Mouse (Mus musculus) lung, adult 18-20 months (tissue): ENCODE measurements around the gene Tmem169.
"Not testable (repeated sequence)": the region's sequence is repeated elsewhere in the genome, so short reads cannot be mapped to it uniquely, and the experiment has no call there.

Experiments
- DNase-seq, 2 experiments: peaks; one replicate each; pipeline ENCODE4 v3.0.0; 2022; ENCODE audit warnings: mixed read lengths in 2 of 2

Tmem169 gene

DNA sequence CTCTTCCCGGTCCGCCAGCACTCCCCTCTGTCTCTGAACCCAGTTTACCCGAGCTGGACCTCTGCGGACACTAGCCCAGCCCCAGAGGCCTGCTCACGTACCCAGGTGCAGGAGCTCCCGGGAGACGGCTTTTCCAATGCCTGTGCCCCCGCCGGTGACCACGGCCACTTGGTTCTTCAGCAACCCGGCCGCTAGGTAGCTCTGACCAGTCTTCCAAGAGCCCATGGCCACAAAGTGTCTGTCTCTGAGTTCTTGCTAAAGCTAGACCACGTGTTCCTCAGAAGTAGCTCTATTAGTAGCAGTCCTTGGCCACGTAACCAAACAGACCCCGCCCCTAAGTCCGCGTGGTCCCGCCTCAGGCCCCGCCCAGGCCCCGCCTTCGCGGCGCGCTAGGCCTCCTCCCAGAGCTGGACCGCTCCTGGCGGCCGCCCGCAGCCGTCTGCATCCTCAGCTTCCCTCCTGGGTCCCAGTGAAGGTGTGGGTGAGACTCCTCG, at the start of gene Tmem169, which contains the start of gene Pecr:
Tmem169 (plus strand) TSS at position 378 of the 494 bp plus-strand sequence.
Pecr (minus strand) TSS at position 323 of the 494 bp plus-strand sequence.
- DNase-seq = peak; percentile 93 to 95

DNA sequence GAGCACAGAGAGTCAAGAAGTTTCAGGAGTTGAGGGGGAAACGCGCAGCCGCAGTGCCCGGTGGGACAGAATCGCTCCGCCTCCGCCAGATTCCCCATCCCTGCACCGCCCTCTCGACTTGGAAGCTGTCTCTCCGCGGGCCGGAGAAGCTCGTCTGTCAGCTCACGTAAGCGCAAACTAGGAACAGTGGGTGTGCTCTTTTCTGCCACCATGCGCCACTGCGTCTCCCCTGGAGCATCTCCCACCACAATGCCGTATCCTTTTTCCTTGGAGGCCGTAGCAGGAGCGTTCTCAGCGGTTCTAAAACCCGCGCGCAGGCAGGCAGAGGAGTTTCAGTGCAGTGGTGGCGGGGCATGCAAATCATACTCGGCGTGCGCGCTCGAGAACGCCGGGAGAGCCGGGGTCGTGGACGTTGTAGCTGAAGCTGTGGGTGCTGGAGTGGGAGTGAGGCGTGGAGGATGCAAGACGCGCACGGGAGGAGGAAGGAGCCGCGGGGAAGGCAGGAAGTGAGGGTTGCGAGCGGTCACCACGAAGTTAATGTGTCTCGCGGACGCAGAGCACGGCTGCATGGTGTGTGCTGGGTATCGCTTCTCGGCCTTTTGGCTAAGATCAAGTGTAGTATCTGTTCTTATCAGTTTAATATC, 47.7 kb upstream of the Tmem169 start:
- peak; percentile 77 to 80 for DNase-seq

DNA sequence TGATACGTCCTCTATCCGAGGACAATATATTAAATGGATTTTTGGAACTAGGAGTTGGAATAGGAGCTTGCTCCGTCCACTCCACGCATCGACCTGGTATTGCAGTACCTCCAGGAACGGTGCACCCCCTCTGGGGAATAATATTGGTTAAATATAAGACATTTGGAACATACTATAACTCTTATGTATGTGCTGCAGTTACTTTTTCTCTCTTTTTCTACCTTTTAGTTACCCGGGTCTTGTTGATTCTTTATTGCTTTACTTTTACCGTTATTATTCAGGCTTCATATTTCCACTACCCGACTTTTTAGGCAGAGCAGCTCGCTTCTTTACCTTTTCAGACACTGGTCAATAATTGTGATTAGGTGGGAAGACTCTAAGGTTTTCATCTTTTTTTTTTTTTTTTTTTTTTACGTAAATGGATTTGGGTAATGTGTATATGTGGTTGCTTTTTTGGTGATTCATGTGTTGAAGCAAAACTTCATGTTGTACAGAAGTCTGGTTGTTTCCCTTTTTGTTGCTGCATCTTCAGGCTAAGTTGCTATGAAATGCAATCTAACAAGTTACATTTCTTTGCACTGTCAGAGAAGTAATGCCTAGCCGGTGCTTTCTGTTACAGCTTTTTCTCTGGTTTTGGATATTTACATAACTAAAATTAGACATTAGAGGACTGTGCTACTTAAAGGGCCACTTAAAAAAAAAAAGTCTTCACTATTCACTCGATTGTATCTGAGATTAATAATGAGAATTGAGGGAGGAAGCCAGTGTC, 47.0 kb upstream of the Tmem169 start:
- DNase-seq = peak; percentile 26 to 46

DNA sequence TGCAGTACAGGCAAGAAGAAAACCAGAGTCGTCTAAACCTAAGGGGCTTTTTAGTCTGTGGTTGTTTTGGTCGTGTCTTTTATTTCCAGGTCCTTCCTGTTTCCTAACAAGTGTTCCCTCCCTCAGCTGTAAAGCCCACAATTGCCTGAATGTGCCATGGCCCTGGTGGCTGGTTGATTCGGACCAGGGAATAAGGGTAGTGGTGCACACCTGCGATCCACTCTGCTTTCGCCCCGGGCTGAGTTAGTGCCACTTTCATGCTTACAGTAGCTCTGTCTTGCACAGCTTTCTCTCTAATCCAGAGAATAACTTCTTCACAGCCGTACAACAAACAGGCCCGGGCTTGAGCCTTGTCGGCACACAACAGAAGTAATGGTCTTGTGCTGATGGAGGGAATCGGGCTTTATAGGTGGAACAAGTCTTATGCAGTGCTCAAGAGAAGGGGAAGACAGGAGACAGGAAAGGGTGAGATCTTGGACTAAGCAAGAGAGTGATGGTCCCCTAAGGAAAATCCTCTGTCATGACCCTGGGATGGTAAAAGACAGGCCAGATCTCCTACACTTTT, 46.1 kb upstream of the Tmem169 start:
- no peak for DNase-seq

DNA sequence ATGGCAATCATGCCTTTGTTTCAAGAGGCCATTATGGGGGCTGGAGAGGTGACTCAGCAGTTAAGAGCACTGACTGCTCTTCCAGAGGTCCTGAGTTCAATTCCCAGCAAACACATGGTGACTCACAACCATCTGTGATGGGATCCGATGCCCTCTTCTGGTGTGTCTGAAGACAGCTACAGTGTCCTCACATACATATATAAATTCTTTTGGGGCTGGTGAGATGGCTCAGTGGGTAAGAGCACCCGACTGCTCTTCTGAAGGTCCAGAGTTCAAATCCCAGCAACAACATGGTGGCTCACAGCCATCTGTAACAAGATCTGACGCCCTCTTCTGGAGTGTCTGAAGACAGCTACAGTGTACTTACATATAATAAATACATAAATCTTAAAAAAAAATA, 45.1 kb upstream of the Tmem169 start:
- not testable (repeated sequence) for DNase-seq

DNA sequence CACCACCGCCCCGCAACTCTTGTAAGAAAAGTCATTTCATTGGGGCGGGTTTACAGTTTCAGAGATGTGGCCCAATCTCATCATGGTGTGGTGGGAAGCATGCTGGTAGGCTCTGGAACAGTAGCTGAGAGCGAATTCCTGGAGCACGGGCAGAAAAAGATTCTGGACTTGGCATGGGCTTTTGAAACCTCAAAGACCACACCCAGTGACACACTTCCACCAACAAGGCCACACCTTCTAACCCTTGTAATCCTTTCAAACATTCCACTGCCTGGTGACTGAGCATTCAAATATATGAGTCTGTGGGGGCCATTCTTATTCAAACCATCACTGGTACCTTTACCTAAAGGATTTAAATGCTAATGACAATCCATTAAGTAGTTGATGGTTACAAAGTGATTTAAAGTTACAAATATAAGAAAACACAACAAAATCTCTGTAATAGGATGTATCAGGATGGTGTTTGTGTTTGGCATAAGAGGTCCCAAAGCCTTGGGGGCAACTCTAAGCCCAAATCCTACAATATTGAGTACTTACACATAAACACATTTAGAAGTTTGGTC, 41.5 kb upstream of the Tmem169 start:
- no peak for DNase-seq

DNA sequence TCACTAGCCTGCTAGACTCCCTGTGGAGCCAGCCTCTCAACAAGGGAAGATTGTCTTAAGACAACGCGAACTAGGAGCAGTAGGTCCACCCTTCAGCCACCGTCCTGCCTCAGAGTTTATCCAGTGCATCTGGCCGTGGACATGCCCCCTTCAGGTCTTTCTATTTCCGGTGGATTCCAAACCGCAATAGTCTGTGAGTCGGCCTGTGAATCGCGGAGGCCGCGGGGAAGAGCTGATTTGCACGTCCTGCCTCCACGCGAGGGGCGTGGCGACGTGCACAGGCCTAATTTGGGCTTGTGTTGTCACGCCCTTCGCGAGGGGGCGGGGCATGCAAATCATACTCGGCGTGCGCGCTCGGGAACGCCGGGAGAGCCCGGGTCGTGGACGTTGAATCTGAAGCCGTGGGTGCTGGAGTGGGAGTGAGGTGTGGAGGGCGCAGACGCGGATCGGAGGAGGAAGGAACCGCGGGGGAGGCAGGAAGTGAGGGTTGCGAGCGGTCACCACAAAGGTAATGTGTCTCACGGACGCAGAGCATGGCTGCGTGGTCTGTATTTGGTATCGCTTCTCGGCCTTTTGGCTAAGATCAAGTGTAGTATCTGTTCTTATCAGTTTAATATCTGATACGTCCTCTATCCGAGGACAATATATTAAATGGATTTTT, 40.4 kb upstream of the Tmem169 start:
- DNase-seq = peak; percentile 94 to 97

DNA sequence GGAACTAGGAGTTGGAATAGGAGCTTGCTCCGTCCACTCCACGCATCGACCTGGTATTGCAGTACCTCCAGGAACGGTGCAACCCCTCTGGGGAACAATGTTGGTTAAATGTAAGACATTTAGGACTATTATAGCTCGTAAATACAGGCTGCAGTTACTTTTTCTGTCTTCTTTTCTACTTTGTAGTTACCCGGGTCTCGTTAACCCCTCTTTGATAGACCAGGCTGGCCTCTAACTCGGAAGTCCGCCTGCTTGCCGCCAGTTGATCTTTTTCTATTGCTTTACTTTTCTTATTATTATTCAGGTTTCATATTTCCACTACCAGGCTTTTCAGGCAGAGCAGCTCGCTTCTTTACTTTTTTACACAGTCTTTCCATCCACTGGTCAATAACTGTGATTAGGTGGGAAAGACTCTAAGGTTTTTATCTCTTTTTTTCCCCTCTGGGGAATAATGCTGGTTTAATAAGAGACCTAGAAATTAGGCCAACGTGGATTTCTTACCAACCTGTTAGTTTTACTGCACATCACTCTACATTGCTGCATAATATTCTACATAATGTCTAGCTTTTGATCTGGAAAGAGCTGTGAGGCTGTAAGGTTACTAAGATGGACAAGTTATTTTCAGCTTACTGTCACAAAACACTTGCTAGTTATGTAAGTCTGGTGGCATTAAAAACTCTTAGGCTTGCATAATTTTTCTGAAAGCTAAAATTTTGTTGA, 39.7 kb upstream of the Tmem169 start:
- DNase-seq = no peak

DNA sequence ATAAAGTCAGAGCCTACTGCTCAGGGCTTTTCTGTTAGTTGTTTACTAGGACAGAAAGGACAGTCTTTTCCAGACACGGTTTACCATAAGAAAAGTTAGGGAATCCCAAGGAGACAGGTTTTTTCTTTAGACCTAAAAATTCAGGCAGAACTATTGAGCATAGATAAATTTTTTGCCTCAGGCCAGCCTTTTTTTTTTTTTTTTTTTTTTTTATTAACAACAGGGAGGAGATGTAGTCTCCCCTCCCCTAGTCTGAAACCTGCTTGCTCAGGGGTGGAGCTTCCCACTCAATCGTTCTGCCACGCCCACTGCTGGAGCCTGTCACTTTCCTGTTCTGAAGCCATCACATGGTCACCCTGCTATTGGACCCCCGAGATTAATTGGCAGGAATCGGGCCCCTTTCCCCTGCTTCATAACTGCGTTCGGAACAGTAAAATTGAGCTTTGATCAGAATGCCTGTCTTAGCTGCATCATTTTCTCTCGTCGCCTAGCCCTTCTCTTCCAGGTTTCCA, 35.9 kb upstream of the Tmem169 start:
- DNase-seq = not testable (repeated sequence)

DNA sequence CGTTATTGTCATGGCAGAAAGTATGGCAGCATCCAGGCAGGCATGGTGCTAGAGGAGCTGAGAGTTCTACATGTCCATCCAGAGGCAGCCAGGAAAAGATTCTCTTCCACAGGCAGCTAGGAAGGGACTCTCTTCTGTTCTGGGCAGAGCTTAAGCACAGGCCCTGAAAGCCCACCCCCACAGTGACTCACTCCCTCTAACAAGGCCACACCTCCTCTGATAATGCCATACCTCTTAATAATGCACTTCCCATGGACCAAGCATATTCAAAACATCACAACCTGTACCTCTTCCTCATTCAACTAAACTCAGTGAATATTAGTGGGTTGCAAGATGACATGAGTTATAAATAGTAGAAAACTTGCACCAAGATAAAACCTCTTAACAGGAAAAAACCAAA, 32.4 kb upstream of the Tmem169 start:
- no peak for DNase-seq

DNA sequence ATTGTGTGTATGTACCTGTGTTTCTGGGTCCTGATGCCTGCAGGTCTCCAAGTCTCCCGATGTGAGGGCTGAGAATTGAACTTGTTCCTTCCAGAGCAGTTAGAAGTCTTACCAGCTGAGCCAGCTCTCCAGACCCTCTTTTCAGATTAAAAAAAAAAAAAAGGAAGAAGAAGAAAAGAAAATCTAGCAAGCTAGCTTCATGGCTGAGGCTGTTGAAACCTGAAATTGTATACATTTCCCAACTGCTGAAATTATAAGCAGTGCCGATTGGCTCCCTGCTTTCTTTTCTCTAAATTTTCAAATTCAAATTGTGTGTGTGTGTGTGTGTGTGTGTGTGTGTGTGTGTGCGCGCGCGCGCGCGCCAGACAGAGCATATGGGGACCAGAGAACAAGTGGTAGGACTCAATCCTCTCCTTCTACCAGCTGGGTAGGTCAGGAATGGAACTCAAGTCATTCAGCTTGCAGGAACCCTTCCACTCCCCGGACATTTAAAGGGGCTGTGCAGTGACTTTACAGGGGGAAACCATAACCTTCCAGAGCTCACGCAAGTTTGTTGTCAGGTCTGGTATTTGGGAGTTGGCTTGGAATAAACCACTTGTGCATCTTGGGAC, 30.2 kb upstream of the Tmem169 start:
- no peak for DNase-seq

DNA sequence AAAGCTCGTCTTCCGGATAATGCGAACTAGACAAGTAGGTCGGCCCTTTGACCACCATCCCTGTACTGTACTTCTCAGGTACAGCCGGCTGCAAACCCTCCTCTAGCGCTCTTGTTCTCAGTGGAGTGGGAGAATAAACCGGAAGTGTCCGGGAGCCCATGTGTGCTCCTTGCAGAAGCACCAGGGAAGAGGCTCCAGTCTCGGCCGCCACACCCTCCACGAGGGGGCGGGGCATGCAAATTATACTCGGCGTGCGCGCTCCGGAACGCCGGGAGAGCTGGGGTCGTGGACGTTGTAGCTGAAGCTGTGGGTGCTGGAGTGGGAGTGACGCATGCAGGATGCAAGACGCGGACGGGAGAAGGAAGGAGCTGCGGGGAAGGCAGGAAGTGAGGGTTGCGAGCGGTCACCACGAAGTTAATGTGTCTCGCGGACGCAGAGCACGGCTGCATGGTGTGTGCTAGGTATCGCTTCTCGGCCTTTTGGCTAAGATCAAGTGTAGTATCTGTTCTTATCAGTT, 29.6 kb upstream of the Tmem169 start:
- DNase-seq = peak; percentile 87 to 91

DNA sequence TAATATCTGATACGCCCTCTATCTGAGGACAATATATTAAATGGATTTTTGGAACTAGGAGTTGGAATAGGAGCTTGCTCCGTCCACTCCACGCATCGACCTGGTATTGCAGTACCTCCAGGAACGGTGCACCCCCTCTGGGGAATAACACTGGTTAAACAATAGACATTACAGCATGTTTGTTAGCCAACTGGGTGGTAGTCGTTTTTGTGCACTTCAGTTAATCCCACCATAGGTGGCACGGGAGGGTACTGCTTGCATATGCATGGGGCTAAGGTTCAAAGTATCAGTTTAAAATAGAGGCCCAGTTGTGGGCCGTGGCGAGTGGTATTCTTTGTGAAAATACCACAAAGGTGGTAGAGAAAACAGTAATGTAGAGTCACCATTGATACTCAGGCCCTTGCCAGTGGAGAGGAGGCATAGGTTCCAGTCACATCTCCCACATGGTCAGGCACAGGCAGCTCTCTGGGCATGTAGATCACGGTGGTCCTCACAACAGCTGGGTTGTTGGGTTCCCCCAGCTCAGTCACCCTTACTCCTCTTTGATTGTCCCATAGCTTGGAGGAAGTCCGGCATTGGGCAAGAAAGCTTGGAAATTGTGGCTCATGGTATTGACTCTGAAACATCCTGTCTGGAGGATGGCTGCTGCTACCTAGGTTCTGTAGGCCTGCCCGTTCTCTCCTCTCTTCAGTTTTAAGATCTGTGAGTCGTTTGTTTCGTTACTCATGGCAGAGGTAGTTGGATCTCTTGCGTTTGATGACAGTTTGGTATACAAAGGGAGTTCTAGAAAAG, 28.9 kb upstream of the Tmem169 start:
- DNase-seq = peak; percentile 46 to 61

DNA sequence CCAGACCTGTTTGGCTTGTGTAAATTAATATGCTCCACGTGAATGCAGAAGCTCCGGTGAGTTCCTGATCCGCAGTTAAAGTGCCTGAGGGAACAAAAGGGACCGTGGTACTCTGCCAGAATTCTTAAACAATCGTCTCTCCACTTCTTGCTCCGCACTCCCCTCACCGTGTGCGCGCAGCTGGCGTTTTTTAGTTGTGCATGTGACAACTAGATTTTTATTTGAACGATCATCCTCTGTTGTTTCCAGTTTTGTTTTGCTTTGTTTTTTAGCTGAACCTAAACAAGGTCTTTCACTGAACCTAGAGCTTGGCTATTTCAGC, 28.4 kb upstream of the Tmem169 start:
- DNase-seq = peak in 1 of 2 experiments; percentile 14

DNA sequence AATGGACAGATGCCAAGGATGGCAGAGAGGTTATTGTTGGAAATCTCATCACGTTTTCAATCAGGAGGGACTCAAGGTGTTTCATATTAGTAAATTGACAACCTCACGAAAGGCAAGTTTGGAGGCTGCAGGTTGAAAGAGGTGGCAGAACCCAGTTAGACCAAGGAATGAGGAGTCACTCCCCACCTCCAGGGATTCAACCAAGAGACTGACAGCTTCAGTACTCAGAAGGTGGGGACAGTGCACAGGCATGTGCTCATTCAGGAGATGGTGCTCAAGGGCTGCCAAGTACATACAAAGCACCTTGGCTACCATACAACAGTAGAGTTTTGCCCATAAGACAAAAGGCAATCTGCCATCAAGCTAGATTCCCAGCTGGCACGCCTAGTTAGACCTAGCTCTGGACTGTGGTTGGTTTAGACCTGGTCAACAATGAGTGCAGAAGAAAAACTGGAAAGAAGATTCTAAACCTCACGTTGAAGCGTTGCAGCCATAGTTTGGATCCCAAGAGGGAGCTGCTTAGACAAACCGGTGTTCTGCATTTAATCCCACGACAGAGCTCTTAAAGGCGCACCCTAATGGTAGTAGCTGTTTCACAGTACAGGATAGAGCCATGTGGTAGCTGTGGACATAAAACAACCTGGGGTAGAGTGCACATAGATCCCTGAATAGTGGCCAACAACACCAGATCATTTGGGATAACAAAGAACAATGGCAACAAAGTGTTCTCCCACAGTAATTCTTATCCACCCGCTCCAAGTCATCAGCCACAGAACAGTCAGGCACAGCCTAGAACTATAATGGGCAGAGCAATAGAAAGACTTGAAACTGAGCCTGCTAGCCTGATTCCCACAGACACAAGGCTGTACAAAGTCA, 27.6 kb upstream of the Tmem169 start:
- DNase-seq = no peak

DNA sequence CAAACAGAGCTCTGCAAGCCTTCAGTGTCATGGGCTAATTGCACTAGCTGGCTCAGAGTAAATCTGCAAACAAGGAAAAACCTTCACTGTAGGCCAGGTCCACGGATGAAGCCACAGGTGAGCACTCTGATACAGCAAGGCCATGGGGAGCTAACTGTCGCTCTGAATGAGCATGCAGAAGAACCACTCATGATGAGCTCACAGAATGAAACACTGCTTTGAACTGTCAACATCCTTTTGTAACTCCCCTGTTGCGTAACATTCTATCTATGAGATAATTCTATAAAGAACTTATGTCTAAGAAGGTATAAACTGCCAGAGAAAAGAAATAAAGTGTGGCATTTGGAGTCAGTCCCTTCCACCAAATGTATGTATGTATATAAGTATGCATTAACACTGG, 21.1 kb upstream of the Tmem169 start:
- DNase-seq = no peak

DNA sequence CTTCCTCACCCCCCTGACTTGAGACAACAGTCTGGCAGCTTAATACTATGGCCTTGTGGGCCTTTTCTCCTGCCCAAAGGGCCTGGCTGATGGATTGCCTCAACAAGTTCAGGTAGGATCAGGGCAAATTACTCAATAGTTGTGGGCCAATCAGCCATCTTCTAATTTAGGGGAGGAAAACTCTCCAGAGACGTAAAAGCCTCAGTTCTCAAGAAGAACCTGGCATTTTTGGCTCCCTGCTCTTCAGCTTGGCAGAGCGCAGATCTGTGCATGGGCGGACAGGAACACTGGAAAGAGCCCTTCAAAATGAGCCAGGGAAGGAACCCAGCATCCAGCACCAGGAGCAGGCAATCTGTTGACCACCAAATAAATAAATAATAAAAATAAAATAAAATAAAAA, 6.1 kb upstream of the Tmem169 start:
- no peak for DNase-seq

DNA sequence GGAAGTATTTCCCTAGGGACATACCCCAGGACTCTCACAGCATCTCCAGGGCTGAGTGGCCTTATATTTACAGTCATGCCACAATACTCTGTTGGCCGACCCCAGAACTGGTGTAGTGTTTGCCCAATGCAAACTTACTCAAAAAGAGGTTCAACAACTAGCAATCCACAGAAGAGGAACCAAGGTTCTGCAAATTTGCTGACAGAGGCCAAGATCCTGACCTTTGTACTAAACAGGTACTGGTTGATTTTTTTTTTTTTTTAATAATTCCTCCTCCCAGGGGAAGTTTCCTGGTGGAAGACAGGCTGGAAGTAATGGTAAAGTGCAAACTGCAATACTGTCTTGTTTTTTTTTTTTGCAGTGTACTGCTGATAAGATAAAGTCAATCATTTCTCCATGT, 1.6 kb upstream of the Tmem169 start:
- DNase-seq = peak in 1 of 2 experiments; percentile 7

DNA sequence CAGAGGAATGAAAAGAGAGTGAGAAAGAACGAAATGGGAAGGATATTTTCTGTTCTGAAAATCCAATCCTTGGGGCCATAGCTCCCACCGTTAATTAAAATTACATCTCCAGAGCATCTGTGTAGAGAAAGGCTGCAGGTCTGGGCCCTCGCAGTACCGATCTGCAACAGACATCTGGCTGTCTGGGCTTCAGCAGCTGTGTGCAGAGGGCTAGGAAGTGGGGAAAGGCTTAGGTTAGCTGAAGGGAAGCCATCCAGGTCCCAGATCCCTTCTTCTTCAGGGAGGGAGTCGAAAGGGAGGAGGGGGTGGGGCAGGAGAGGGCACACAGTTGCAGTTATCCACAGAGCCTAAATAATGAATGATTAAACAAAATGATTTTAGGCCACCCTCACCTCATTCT, 370 bp downstream of the Tmem169 start:
- no peak for DNase-seq

DNA sequence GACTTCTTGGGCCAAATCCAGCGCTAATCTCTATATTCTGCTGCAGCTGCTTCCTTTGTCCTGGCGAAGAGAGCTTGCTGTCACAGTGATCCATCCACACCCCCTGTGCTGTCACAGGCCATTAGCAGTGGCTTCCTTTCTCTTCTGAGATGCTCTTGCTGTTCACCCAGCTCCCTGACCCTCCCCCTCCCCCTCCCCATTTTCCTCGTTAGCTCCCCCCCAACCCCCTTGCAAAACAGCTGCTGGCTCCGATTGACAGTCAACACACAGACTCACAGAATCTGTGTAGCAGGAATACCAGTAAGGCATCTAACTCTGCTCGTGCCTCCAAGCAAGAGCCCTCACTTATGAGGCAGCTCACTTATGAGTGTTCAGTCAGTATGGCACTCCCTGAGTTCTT, 2.7 kb downstream of the Tmem169 start:
- DNase-seq = no peak
